Mouse (Mus musculus): ENCODE data around the gene 9130008F23Rik.

GRCm38 (mm10) chr17:40873582-40874011, 6.8 kb downstream of the 9130008F23Rik start:
- no peak for TF ChIP-seq CTCF (IDR thresholded peaks at IDR 0.05; ENCODE audit: insufficient read depth, low read depth, low read length)
- TF ChIP-seq POLR2A (IDR thresholded peaks at IDR 0.05; ENCODE audit: insufficient read depth, low read depth, low read length) = no peak
